Mouse (Mus musculus): ENCODE data around the gene Gpn2.

The Gpn2 gene

GRCm38 (mm10) chr4:133592570-133592969 is 8.4 kb downstream of the Gpn2 start:
- DNase-seq (ENCODE audit: low read depth, low spot score): peak; percentile 48

GRCm38 (mm10) chr4:133595538-133595937 is 11.4 kb downstream of the Gpn2 start:
- DNase-seq (ENCODE audit: low read depth, low spot score): peak; percentile 50

- peak; percentile 55 for DNase-seq (ENCODE audit: low read depth, low spot score)
These were observed 11.9 kb downstream of the Gpn2 start for GRCm38 (mm10) chr4:133596084-133596483.

- no peak for DNase-seq (ENCODE audit: low read depth, low spot score)
These were observed 14.5 kb downstream of the Gpn2 start for GRCm38 (mm10) chr4:133598616-133599015.

GRCm38 (mm10) chr4:133599116-133599515 is 15.0 kb downstream of the Gpn2 start:
- DNase-seq (ENCODE audit: low read depth, low spot score): no peak

GRCm38 (mm10) chr4:133599571-133600073 is 15.5 kb downstream of the Gpn2 start:
- DNase-seq (ENCODE audit: low read depth, low spot score): peak; percentile 88

- no peak for DNase-seq (ENCODE audit: low read depth, low spot score)
These were observed 16.1 kb downstream of the Gpn2 start for GRCm38 (mm10) chr4:133600306-133600705.

- DNase-seq (ENCODE audit: low read depth, low spot score): peak; percentile 42
These were observed 17.6 kb downstream of the Gpn2 start, which contains the start of gene Sfn for GRCm38 (mm10) chr4:133601721-133602218. Sfn (minus strand) TSS chr4:133602168.

GRCm38 (mm10) chr4:133603056-133603455 is 18.9 kb downstream of the Gpn2 start:
- DNase-seq (ENCODE audit: low read depth, low spot score): no peak

GRCm38 (mm10) chr4:133604175-133604574 is 20.0 kb downstream of the Gpn2 start:
- DNase-seq (ENCODE audit: low read depth, low spot score): no peak

- no peak for DNase-seq (ENCODE audit: low read depth, low spot score)
These were observed 20.7 kb downstream of the Gpn2 start for GRCm38 (mm10) chr4:133604856-133605255.

- no peak for DNase-seq (ENCODE audit: low read depth, low spot score)
These were observed 21.2 kb downstream of the Gpn2 start for GRCm38 (mm10) chr4:133605330-133605729.

- no peak for DNase-seq (ENCODE audit: low read depth, low spot score)
These were observed 23.1 kb downstream of the Gpn2 start for GRCm38 (mm10) chr4:133607284-133607683.

GRCm38 (mm10) chr4:133609719-133610118 is 25.6 kb downstream of the Gpn2 start:
- DNase-seq (ENCODE audit: low read depth, low spot score): peak; percentile 79

GRCm38 (mm10) chr4:133611815-133612214 is 27.7 kb downstream of the Gpn2 start:
- no peak for DNase-seq (ENCODE audit: low read depth, low spot score)

GRCm38 (mm10) chr4:133612416-133612815 is 28.3 kb downstream of the Gpn2 start:
- DNase-seq (ENCODE audit: low read depth, low spot score): no peak

GRCm38 (mm10) chr4:133613026-133613425 is 28.9 kb downstream of the Gpn2 start:
- no peak for DNase-seq (ENCODE audit: low read depth, low spot score)

- no peak for DNase-seq (ENCODE audit: low read depth, low spot score)
These were observed 29.7 kb downstream of the Gpn2 start for GRCm38 (mm10) chr4:133613867-133614266.

- DNase-seq (ENCODE audit: low read depth, low spot score): no peak
These were observed 30.2 kb downstream of the Gpn2 start for GRCm38 (mm10) chr4:133614274-133614761.

GRCm38 (mm10) chr4:133615416-133615815 is 31.3 kb downstream of the Gpn2 start:
- DNase-seq (ENCODE audit: low read depth, low spot score): no peak

GRCm38 (mm10) chr4:133617936-133618335 is 33.8 kb downstream of the Gpn2 start:
- DNase-seq (ENCODE audit: low read depth, low spot score): no peak

GRCm38 (mm10) chr4:133619473-133620136 is 35.4 kb downstream of the Gpn2 start:
- peak; percentile 89 for DNase-seq (ENCODE audit: low read depth, low spot score)

GRCm38 (mm10) chr4:133620668-133621067 is 36.5 kb downstream of the Gpn2 start:
- peak; percentile 49 for DNase-seq (ENCODE audit: low read depth, low spot score)

Measured in A20 (cell line).